Mouse (Mus musculus): ENCODE results near the gene Kit.

Gene Kit

DNA sequence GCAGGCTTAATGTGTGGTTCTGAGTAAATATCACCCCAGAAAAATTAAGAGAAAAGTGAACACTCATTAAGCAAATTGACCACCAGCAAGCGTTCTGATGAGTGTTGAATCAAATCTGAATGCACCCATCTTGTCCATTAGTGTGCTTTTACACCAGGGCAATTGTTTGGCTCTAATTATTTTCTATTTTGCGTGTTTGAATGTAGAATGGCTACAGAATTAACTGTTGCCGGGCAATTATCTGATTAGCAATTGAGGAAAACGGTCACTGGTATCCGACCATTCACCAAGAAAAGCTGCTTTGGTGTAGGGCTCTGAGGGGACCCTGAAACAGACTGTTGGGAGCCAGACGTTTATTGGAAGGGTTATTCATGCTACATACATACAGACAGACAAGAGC is 16.2 kb downstream of the Kit start:
- DNase-seq (ENCODE audit: low read depth): no peak

DNA sequence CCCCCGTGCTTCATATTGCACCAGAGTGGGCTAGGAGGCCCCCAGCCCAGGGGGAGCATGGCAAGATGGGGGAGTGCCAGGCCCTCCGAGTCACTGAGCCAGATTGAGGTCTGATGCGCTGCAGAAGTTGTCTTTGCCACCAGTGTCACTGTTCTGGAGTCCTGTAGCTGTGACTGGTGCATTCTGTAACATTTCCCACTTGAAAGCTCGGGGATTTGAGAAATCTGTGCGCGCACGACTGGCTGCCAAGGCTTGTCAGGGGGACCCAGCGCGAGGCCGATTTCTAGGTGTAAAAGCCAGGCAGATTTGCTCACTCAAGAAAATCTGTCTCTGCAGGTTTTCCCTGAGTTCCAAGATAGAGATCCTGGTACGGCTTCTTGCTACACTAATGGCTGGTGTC is 16.9 kb downstream of the Kit start:
- no peak for DNase-seq (ENCODE audit: low read depth)

DNA sequence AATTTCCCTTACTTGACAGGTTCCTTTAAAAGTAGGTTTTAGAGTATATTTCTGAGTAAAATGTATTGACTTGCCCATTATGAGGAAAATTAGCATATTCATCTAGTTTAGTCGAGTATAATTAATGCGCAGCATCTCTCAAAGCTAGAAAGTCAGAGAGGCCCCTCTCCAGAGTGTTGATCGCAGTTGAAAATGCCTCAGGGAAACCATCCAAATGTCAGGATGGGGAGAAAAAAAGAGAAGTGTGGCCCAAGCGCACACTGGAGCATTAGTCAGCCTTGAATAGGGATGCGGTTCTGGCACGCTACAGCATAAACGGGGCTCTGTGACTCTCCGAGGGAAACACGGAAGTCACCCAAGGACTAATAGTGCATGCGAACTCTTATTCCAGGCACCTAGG is 20.6 kb downstream of the Kit start:
- no peak for DNase-seq (ENCODE audit: low read depth)

DNA sequence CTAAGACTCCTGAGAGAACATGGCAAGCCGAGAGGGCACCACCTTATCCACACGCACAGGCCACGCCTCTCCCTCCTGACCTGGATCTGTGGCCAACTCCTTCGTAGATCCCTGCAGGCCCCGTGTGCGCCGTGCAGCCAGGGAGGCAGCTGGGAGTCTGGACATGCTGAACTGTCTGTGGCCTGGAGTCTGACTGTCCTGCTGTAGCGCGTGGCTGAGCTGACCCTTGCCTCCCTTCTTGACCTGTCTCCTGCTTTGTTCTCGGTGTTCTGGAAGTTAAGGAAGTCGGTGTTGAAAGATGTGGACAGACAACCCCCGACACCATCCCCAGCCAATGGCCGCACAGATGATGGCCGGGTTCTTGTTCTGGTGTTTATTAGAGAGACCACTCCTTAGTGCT is 21.5 kb downstream of the Kit start:
- DNase-seq (ENCODE audit: low read depth): no peak

DNA sequence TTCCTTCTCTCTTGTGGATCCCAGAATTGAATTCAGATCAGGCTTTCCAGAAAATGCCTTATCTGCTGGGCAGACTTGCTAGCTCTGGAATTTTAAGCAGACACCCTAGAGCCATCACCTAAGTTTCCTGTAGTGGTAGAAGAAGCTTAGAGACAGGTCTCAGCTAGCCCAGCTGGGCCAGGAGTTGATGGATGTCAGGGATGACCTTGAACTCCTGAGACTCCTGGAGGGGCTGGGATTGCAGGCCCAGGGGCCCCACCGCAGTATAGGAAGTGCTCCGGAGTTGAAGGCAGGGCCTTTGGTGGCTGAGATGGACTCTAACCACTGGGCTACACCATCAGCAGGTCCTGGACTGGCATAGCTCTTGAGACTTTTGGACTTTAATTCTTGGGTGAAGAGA is 22.6 kb downstream of the Kit start:
- DNase-seq (ENCODE audit: low read depth): no peak

DNA sequence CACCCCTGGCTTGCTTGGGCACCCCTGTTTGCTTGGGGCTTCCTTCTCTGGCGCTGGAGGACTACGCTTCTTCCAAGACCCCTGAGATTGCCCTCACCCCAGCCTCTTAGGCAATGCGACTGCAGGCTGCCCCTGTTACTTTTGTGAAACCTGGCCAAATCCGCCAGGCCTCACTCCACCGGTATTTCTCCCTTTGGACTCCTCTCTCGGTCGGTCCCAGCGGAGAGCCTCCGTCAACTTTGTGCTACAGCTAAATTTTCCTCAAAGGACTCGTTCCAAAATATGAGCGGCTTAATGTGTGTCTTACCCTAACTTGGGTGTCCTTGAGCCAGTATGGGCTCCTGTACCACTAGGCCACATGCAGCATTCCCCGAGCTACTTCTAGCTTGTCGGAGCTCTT is 23.8 kb downstream of the Kit start:
- no peak for DNase-seq (ENCODE audit: low read depth)

DNA sequence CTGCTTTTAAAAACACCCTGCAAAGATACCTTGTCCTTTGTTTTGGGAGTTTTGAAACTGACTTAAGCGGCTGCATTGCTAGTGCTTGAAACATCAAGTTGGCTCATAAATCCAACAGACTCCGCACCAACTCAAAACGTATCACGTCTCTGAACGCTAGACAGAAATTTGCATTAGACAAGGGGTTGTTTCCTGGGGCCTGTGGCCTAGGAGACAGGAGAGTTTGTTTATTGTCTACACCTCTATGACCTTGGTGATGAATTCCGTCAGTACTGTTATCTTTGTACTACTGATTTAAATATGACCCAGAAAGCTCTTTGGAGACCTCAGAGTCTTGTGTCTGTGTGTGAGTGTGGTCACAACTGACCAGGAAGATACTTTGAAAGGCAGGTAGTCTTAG is 25.3 kb downstream of the Kit start:
- no peak for DNase-seq (ENCODE audit: low read depth)

DNA sequence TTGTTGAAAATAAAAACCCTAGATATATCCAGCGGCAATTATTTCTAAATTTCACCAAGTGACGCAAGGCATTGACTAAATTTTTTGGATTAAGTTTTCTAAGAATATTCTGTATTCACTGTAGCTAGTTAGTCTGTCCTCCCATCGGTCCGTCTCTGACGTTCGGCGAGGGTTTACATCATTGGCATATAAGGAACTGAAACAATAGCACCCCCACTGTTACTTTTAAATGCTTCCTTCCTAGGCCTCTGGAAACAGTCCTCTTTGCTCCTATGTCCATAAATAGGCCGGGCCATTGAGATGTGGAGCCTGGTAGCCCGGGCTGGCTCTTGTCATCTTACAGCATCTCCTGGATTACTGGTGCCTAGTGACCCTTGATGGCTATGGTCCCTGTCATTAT is 29.5 kb downstream of the Kit start:
- DNase-seq (ENCODE audit: low read depth): no peak

DNA sequence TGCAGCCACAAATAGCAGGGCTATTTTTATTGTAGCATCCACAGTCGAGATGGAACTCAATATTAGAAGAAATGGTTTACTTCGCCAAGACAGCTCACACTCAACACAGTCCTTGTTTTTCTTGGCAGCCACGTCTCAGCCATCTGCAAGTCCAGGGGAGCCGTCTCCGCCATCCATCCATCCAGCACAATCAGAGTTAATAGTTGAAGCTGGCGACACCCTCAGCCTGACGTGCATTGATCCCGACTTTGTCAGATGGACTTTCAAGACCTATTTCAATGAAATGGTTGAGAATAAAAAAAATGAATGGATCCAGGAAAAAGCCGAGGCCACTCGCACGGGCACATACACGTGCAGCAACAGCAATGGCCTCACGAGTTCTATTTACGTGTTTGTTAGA is 32.2 kb downstream of the Kit start:
- DNase-seq (ENCODE audit: low read depth): no peak

DNA sequence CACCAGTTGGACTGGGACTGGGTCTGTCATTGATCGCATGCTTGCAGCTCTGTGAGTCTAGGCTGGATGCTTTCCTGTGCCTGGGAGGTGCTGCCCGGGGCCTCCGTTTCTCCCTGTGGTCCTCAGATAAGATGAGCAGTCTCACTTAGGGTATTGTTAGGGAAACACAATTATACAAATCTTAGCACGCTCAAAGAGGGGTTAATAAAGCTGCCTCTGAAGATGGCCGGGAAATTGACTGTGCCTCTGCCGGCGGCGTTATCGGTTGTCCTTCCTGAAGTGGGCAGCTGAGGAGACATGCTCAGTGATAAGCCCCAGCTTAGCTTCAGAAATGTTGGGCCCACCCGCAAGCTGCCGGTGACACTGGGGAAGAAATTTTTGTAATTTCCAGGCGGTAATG is 33.3 kb downstream of the Kit start:
- no peak for DNase-seq (ENCODE audit: low read depth)

DNA sequence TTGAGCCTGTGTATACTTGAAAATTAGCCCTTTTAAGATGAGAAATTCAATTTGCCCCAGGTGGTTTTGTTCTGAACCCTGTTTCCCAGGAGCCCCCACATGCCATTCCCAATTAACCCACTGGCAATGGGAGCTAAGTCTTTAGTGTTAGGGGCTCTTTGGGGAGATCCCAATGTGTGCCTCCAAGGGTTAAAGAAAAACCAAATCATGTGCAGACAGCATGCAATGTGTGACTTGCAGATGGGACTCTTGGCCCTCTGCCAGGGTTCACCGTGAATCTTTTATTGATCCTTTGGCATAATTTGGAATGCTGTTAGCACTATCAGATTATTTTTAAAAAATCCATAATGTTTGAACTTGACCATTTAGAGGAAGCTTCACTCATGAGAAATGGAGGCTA is 37.7 kb downstream of the Kit start:
- DNase-seq (ENCODE audit: low read depth): no peak

DNA sequence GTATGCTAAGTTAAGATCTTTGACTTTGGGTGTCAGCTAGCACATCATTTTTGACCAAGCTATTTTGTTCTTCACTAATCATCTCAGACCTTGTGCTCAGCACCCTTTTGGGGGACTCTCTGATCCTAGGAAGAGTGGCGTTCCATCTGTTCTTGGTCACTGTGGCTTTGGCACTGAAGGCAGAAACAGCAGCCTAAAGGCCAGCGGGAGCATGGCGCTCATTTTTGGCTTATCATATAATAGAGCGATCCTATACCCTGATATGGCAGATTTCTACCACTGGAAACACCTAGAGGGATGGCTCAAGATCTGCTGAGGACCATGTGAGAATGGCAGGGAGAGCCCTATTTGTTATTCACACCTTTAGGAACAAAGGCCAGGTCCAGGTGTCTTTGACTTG is 38.2 kb downstream of the Kit start:
- no peak for DNase-seq (ENCODE audit: low read depth)

DNA sequence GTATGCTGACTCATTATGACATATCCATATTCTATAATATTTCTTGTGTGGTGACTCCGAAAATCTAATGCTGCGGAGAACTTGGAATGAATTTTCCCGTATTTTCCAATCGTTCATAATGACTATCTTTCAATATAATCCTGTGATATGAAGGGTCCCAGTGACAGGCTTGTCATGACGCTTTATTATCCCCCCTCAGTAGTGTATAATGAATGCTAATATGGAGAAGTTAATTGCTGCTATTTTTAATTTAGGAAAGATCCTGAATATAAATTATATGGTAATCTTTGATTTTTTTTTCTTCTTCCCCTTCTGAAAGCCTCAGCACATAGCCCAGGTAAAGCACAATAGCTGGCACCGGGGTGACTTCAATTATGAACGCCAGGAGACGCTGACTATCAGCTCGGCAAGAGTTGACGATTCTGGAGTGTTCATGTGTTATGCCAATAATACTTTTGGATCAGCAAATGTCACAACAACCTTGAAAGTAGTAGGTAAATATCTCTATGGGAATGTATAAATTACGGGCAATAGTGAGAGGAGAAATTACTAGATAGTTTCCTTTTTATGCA is 40.4 kb downstream of the Kit start:
- no peak for DNase-seq (ENCODE audit: low read depth)

DNA sequence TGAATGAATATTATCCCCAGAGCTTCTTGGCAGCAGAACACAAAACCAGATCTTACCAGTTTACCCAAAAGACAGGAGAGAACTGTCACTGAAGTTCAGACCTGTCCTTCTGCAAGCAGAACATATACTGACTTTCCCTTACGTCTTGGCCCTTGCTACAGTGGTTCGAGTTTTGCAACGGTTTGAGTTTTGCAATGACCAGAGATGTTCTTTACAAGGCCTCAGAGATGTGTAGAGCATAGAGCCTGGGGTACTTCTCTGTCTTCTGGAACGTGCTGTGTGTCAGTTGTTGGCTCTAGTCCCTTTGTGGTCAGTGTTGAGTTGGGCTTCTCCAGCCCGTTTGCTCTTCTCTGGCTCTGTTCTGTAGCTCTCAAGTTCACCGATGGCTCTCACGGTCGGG is 40.9 kb downstream of the Kit start:
- DNase-seq (ENCODE audit: low read depth): no peak

DNA sequence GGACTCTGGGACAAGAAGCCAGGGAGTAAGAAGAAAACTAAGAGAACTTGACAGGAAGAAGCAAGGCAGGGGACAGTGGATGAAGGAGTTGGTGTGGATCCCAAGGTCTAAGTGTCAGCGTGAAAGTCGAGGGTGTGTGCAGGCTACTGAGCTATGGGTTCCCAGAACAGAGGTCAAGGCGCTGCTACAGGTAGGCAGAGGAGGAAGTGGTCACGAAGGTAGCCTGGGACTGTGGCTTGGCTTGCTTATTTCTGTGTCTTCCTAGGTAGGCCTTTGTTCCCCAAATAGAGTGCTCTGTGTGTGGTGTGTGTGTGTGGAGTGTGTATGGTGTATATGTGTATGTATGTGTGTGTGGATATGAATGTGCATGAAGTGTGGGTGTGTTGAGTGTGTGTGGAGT is 47.7 kb downstream of the Kit start:
- no peak for DNase-seq (ENCODE audit: low read depth)

DNA sequence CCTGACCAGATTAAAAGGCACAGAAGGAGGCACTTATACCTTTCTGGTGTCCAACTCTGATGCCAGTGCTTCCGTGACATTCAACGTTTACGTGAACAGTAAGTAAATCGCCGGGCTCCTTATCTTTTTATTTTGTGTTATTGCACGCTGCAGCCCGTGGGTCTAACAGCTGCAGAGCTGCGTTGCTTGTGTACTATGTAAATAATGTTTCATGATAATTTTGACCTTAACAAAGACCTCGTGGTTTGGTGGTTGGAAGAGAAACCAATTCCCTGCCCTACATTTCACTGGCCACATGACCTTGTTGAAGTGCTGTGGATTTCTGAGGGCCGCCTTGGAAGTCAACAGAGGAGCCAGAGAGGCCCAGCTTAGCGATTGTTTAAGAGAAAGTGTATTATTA is 48.3 kb downstream of the Kit start:
- no peak for DNase-seq (ENCODE audit: low read depth)

DNA sequence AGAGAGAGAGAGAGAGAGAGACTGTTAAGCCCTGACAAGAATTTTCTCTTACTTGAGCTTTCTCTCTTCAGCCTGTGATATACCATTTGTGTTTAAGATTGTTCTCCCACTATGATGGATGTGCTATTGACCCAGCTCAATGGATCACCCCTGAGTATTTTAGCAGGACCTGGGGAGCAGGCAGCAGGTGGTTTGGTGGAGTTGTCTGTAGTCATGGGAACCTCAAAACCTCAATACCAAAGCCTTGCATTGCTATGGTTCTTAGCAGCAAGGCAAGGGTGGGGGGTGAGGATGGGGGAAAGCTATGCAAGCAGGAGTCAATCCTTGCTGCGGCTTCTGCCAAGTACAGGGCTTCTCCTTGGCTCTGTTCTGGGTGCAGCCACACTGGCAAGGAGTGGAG is 48.8 kb downstream of the Kit start:
- no peak for DNase-seq (ENCODE audit: low read depth)

DNA sequence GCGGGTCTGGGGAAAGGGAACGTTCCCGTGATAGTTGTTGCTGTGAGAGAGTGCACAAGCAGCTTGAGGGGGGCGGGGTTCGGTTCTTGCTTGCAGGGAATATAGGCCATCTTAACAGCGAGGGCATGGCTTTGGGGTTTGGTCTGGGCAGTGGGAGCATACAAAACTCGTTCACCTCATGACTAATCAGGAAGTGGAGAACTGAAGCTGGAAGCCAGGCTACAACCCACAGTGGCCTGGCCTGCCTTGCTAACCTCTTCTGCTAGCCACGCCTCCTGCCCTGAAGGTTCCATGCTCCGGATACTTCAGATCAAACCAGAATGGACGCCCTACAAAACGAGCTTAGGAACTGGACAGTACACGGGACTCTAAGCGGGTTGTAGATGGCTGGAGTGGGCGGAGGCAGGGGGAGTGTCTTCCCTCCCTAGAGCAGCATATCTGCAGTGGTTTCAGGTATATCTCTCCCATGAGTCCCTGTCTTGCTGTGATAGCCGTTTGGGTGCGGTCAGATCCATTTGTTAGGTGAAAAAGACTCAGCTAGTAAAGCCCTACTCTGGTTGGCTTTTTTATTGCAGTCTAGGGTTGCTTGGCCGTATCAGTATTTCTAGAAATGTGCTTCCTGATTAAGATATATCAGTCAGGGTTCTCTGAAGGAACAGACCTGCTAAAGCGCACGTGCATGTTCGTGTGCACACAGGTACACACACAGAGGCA is 49.4 kb downstream of the Kit start:
- no peak for DNase-seq (ENCODE audit: low read depth)

DNA sequence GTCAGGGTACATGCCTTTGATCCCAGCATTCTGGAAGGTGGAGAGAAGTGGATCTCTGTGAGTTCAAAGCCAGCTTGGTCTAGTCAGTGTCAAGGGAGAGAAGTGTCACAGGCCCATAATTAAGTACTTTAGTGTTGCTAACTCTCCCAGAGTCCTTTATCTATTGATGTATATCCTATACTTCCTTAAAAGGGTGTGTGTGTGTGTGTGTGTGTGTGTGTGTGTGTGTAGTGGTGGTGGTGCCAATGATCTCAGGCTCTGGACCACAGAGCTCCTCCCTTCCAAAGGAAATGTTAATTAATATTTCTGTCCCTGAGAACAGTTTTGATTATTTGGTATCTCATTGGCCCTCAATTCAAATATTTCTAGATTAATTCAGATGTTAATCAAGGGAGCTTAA is 50.3 kb downstream of the Kit start:
- no peak for DNase-seq (ENCODE audit: low read depth)

DNA sequence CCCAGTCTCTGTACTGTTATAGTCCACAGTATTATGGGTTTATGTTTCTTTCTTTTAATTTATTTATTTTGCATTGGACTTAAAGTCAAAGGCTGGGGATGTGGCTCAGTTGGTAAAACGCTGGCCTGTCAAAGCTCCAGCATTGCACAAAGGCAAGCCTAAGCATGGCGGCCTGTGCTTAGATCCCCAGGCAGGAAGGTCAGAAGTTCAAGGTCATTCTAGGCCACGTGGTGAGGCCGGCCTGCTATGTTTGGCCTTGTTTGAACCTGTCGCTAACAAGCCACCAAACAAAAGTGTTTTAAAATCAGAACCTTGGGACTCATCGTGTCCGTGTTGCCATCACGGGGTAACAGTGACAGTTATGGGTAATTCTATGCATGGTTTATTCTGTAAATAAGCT is 51.6 kb downstream of the Kit start:
- DNase-seq (ENCODE audit: low read depth): no peak

DNA sequence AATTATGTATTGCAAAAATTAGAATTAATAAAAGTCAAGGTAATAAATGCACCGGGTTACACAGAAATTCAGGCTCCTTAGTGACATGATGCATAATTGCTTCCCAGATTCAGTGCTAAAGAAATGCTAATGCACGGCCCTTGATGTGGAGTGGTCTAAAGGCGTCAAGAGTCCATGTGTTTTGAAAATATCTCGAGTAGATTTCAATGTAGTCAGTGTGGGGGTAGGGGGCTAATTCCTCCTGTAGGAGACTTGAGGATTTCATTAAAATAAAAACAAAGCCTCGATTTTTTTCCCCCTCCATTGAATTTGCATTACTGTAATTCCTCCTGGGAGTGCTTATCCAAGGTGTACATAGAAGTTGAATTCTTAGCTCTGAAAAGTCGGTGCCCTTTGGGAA is 52.0 kb downstream of the Kit start:
- no peak for DNase-seq (ENCODE audit: low read depth)

DNA sequence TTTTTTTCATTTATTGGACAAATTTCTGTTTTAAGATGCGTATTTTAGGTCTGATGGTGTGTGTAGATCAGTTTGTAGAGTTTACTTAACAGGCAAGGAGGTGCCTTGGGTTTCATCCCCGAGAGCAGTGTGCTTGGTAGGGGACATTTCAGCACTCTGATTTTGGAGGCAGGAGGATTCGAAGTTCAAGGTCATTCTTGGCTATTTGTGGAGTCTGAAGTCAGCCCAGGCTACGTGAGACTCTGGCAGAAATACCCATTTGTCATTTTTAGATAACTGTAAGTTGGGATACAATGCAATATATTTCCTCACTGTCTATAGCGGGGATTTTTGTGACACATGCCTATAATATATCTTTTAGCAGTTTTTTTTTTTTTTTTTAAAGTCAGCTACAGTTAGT is 57.5 kb downstream of the Kit start:
- no peak for DNase-seq (ENCODE audit: low read depth)

DNA sequence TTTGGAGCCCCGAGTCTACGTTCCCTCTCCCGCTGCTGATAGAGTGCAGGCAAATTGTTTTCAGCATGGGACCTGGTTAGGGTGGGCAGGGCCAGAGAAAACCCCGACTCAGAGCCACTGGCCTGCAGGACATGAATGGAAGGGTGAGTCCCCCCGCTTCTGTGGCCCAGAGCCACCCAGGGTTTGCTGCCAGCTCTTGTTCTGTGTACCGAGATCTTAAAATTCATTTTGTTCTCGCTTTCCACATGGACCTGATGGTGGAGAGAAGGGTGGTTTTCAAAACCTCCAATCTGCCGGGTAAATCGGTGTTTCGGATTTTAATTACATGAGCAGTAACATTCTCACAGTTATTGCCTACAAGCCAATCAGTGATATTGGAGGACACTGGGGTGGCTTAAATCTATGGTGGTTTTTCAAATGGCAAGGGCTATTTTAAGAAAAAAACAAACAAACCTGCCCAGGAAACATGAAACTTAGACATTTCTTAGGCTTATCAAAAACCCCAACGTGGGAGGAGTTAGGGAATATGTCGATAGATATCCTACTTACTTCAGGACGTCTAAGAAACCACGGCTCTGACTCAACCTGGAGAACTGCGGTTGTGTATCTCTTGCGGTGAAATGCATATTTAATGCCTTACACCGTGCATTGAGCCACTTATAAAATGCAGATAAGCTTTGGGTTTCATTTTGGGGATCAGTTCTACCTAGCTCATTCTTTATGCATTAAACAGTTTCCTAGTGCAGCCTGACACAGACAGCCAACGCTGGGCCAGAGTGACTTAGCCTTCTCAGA is 58.3 kb downstream of the Kit start:
- no peak for DNase-seq (ENCODE audit: low read depth)

DNA sequence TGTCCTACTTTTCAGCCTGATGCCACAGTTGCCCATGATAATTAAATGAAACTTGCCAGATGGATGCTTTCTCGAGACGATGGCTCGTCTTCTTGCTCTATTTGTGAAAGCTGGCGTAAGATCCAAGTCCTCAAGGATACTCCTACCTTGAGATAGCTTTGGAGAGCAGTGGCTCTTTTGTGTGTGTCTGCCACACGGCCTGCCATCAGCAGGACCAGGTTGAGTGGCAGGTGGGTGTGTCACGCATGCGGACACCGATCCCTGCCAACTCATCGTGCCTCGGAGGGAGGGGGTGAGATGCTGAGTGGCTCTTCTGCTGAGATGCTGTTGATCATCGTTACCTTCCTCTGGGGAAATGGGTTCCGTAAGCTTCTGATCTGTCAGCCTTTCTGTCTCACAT is 60.7 kb downstream of the Kit start:
- no peak for DNase-seq (ENCODE audit: low read depth)

Data from induced T-regulatory cell, adult 2 months (primary cell).